Mouse (Mus musculus) forebrain, embryonic 11.5 days (tissue): ENCODE data around the gene Tmem161b. TPM values are rescaled to one million over a fixed set of nuclear protein-coding genes. Genes with fewer than 3 reads are reported as not detected.
"Not testable (repeated sequence)": the region's sequence is repeated elsewhere in the genome, so short reads cannot be mapped to it uniquely, and the experiment has no call there.

Source experiments
- ATAC-seq: fragments of 200-750 bp; cut with Nextera tagmentation; replicated peaks from 2 replicates; pipeline ENCODE4 v1.8.0; 2017; ENCODE audit warnings: moderate TSS enrichment; ENCODE audit not compliant: low FRiP score
- DNase-seq: peaks from one replicate; pipeline ENCODE4 v3.0.0-alpha.2; 2017; ENCODE audit warnings: low spot score
- H3K27ac ChIP-seq: fragments of 300-500 bp; sonication (generic); 2 replicates; pipeline ENCODE4 v1.5.1; 2014; ENCODE audit warnings: low read depth, low read length
- H3K27me3 ChIP-seq: fragments of 300-500 bp; sonication (generic); 2 replicates; pipeline ENCODE4 v1.6.1; 2014; ENCODE audit warnings: mild to moderate bottlenecking, low read length, mixed read lengths; ENCODE audit not compliant: control insufficient read depth, insufficient read depth
- H3K36me3 ChIP-seq: fragments of 300-500 bp; sonication (generic); 2 replicates; pipeline ENCODE4 v1.6.1; 2014; ENCODE audit warnings: mild to moderate bottlenecking, low read length, moderate library complexity, mixed read lengths; ENCODE audit not compliant: control insufficient read depth, insufficient read depth
- H3K4me1 ChIP-seq: fragments of 300-500 bp; sonication (generic); replicated peaks from 2 replicates; pipeline ENCODE4 v1.6.1; 2014; ENCODE audit warnings: low read length, mixed read lengths; ENCODE audit not compliant: control insufficient read depth, insufficient read depth
- H3K4me2 ChIP-seq: fragments of 300-500 bp; sonication (generic); 2 replicates; pipeline ENCODE4 v1.6.1; 2014; ENCODE audit warnings: low read depth, mild to moderate bottlenecking, low read length, moderate library complexity, mixed read lengths; ENCODE audit not compliant: severe bottlenecking
- H3K4me3 ChIP-seq: fragments of 300-500 bp; sonication (generic); 2 replicates; pipeline ENCODE4 v1.5.1; 2014; ENCODE audit warnings: low read depth, low read length
- H3K9ac ChIP-seq: fragments of 300-500 bp; sonication (generic); 2 replicates; pipeline ENCODE4 v1.6.1; 2014; ENCODE audit warnings: low read length
- H3K9me3 ChIP-seq: fragments of 300-500 bp; sonication (generic); 2 replicates; pipeline ENCODE4 v1.6.1; 2016; ENCODE audit warnings: low read length, mixed read lengths; ENCODE audit not compliant: control insufficient read depth
- WGBS: fragments of 180-500 bp; shearing (Covaris S2); extraction: QIAGEN DNeasy Blood & Tissue Kit; methylation state at CpG from one replicate; pipeline ENCODE4 v1.1.7; 2014; 5-methylcytosine and 5-hydroxymethylcytosine counted together
- polyA plus RNA-seq: library from polyadenylated mRNA; unstranded; fragments of >200 nt; fragmentation: Nextera tagmentation; extraction: Ambion mirVana; gene quantifications from 2 replicates; pipeline ENCODE4 v1.2.1, GENCODE M21; 2014

The Tmem161b gene
- 31.4 and 33.3 TPM in 2 replicates for polyA plus RNA-seq

DNA sequence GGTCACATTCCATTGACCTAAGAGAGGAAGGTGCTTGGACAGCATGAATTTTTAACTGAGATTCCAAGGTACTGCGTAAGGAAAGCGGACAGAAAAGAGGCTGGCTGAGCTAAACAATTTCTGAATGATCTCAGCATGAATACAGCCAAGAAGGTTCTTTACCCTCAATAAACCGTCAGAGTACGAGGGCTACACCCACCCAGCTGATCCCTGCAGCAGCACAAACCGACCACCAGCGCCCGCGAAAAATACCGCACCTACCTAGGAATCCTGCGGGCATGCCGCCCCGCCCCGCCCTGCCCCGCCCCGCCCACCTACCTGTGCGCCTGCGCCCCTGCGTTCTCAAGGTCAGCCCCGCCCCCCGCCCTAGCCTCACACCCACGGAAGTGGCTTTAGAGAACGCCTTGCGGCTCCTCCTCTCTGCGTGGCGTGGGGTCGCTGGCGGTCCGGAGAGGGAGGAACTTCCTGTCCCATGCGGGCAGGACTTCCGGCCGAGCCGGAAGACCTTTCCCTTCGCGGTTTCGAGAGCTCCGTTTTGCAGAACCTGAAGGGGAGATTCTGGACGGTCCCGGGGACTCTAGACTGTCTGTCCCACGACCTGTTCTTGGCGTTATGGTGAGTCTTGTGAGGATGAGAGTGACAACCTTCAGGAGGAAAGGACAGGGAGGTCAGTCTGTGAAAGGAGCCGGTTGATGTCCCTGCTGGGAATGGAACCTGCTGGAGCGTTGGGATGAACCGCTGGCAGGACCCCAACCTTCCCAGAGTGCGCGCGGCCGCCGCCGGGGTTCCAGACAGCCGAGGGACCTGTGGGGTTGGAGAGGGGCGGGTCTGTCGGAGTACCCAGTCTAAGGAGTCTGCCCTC is at the start of gene Tmem161b:
Tmem161b (plus strand) TSS at position 477 of the 862 bp plus-strand sequence.
- no peaks in the 10 kb centered on the region for H3K27me3 ChIP-seq
- no peaks in the 10 kb centered on the region; the same call in 1 of the 2 replicates for H3K4me1 ChIP-seq
- ATAC-seq (peak; percentile 98), DNase-seq (peak; percentile 95)
- H3K4me3 ChIP-seq = peak within 1 kb of the TSS; percentile 58
- under 1% methylated on average over 49 of the region's 52 CpGs for WGBS
- peak within 1 kb of the TSS; percentile 78 for H3K4me2 ChIP-seq
- peak within 1 kb of the TSS; percentile 48; the same call in 1 of the 2 replicates for H3K27ac ChIP-seq
- peak within 1 kb of the TSS; percentile 69 for H3K9ac ChIP-seq
- no peaks in the 10 kb centered on the region for H3K9me3 ChIP-seq
- H3K36me3 ChIP-seq = no peaks in the 10 kb centered on the region

DNA sequence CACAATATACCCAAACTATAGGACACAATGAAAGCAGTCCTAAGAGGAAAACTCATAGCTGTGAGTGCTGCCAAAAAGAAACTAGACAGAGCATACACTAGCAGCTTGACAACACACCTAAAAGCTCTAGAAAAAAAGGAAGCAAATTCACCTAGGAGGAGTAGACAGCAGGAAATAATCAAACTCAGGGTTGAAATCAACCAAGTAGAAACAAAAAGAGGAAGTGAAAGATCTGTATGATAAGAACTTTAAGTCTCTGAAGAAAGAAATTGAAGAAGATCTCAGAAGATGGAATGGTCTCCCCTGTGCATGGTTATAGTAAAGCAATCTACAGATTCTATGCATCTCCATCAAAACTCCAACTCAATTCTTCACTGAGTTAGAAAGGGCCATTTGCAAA is 36.3 kb upstream of the Tmem161b start:
- H3K9me3 ChIP-seq, DNase-seq, H3K4me3 ChIP-seq, H3K27me3 ChIP-seq, ATAC-seq, H3K36me3 ChIP-seq, H3K9ac ChIP-seq, H3K27ac ChIP-seq, H3K4me1 ChIP-seq, H3K4me2 ChIP-seq: not testable (repeated sequence)

GRCm38 (mm10) chr13:84192723-84193122 is 29.4 kb upstream of the Tmem161b start:
- Histone ChIP-seq H3K9ac (no peak overlapping the region), H3K27me3 (no peaks in the 10 kb centered on the region), H3K27ac (no peak overlapping the region), H3K4me2 (no peak overlapping the region), H3K4me3 (no peak overlapping the region), H3K4me1 (no peaks in the 10 kb centered on the region), H3K9me3 (no peaks in the 10 kb centered on the region), H3K36me3 (no peaks in the 10 kb centered on the region)
- ATAC-seq (no peak), DNase-seq (no peak)
- 83% methylated on average over 3 of the region's 3 CpGs for WGBS

- 2% methylated on average over 10 of the region's 10 CpGs for WGBS
These were observed 541 bp downstream of the Tmem161b start for GRCm38 (mm10) chr13:84222682-84222992.

GRCm38 (mm10) chr13:84223018-84223417 is 922 bp downstream of the Tmem161b start:
- no peaks in the 10 kb centered on the region; the same call in 1 of the 2 replicates for H3K4me1 ChIP-seq
- no peak overlapping the region for H3K27ac ChIP-seq
- H3K9ac ChIP-seq = peak overlapping the region; percentile 69
- H3K4me3 ChIP-seq = peak overlapping the region; percentile 58
- WGBS = 49% methylated on average over 5 of the region's 5 CpGs
- H3K4me2 ChIP-seq = peak overlapping the region; percentile 78
- H3K27me3 ChIP-seq = no peaks in the 10 kb centered on the region
- ATAC-seq (no peak), DNase-seq (no peak)
- H3K9me3 ChIP-seq = no peaks in the 10 kb centered on the region
- no peaks in the 10 kb centered on the region for H3K36me3 ChIP-seq

More at GRCm38 (mm10) chr13:84222682-84222992, 541 bp downstream of the Tmem161b start:
- H3K27ac ChIP-seq = 0 out of 2 replicates have a peak overlapping the region, but pooled peaks have one; percentile 48
- H3K4me3 ChIP-seq = peak overlapping the region; percentile 58
- H3K4me2 ChIP-seq = peak overlapping the region; percentile 78
- peak overlapping the region; percentile 69 for H3K9ac ChIP-seq
- H3K4me1 ChIP-seq = no peaks in the 10 kb centered on the region; the same call in 1 of the 2 replicates
- DNase-seq = no peak
- H3K9me3 ChIP-seq = no peaks in the 10 kb centered on the region
- H3K27me3 ChIP-seq = no peaks in the 10 kb centered on the region
- no peaks in the 10 kb centered on the region for H3K36me3 ChIP-seq
- no peak for ATAC-seq

GRCm38 (mm10) chr13:84234019-84234418 is 11.9 kb downstream of the Tmem161b start:
- Histone ChIP-seq H3K4me1 (no peaks in the 10 kb centered on the region), H3K4me2 (no peak overlapping the region), H3K27ac (no peak overlapping the region), H3K36me3 (peaks cover 9% of the 10 kb centered on the region; the same call in 1 of the 2 replicates), H3K27me3 (no peaks in the 10 kb centered on the region), H3K4me3 (no peak overlapping the region), H3K9ac (no peak overlapping the region), H3K9me3 (peaks cover 10% of the 10 kb centered on the region)
- WGBS = 81% methylated on average over 2 of the region's 2 CpGs
- ATAC-seq = no peak
- DNase-seq = no peak

DNA sequence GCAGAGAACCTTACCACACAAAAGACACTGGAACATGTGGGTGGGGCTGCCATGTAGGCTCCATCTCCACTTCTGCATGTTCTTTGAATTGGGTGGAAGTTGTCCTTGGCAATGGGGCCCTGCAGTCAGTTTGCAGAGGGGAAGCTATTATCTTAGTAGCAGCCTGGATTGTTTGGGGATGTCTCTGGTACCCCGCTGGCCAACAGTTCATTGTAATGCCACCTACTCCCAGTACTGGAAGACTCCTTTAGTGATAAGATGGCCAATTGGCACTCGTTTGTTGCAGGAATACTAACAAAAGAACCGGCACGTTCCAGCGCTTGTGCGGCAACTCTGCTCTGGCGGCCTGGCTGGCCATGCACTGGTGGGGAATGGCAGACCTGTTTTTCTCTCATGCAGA is 14.7 kb downstream of the Tmem161b start:
- no peaks in the 10 kb centered on the region for H3K27me3 ChIP-seq
- WGBS = 95% methylated on average over 7 of the region's 7 CpGs
- peaks cover 7% of the 10 kb centered on the region; the same call in 1 of the 2 replicates for H3K36me3 ChIP-seq
- no peaks in the 10 kb centered on the region; the same call in 1 of the 2 replicates for H3K4me1 ChIP-seq
- no peak overlapping the region for H3K9ac ChIP-seq
- H3K27ac ChIP-seq = no peak overlapping the region
- ATAC-seq (no peak), DNase-seq (no peak)
- no peak overlapping the region for H3K4me2 ChIP-seq
- H3K9me3 ChIP-seq = peaks cover 10% of the 10 kb centered on the region
- H3K4me3 ChIP-seq = no peak overlapping the region

- peaks cover 7% of the 10 kb centered on the region; the same call in 1 of the 2 replicates for H3K36me3 ChIP-seq
- H3K9ac ChIP-seq = no peak overlapping the region
- peaks cover 10% of the 10 kb centered on the region for H3K9me3 ChIP-seq
- DNase-seq (no peak), ATAC-seq (no peak)
- no peaks in the 10 kb centered on the region for H3K27me3 ChIP-seq
- no peak overlapping the region for H3K27ac ChIP-seq
- no peak overlapping the region for H3K4me3 ChIP-seq
- peaks cover 2% of the 10 kb centered on the region; the same call in 1 of the 2 replicates for H3K4me1 ChIP-seq
- H3K4me2 ChIP-seq = no peak overlapping the region
These were observed 16.1 kb downstream of the Tmem161b start for GRCm38 (mm10) chr13:84238184-84238583.
